Mouse (Mus musculus) megakaryocyte, embryonic 14.5 days (primary cell): ENCODE data around the gene H2-Q1.

Experiments
- FLI1 ChIP-seq: IDR thresholded peaks from 2 replicates; pipeline ENCODE4 v1.6.1; 2012; ENCODE audit warnings: low read length, inconsistent platforms, mixed read lengths
- GATA1 ChIP-seq: IDR thresholded peaks from 3 replicates; pipeline ENCODE4 v1.6.1; 2012; ENCODE audit warnings: mixed read lengths, low read length, inconsistent platforms, borderline replicate concordance

GRCm38 (mm10) chr17:35278049-35278448 lies 42.2 kb upstream of the H2-Q1 start:
- TF ChIP-seq GATA1 (no peak), FLI1 (no peak)
